Mouse (Mus musculus) kidney, embryonic 15.5 days (tissue): Measurements from ENCODE around the gene Ankrd61. TPM values are rescaled to one million over a fixed set of nuclear protein-coding genes. Genes with fewer than 3 reads are reported as not detected.
A peak's percentile ranks its signal among the peaks of the same experiment; 100 is the strongest.

Experiments used
- ATAC-seq: fragments of 200-750 bp; cut with Nextera tagmentation; replicated peaks from 2 replicates; pipeline ENCODE4 v1.8.0; 2017; ENCODE audit warnings: moderate TSS enrichment; ENCODE audit not compliant: low FRiP score
- H3K27ac ChIP-seq: fragments of 300-500 bp; sonication (generic); 2 replicates; pipeline ENCODE4 v1.5.1; 2015; ENCODE audit warnings: mild to moderate bottlenecking, inconsistent platforms
- H3K27me3 ChIP-seq: fragments of 300-500 bp; sonication (generic); 2 replicates; pipeline ENCODE4 v1.6.1; 2015; ENCODE audit warnings: inconsistent platforms
- H3K36me3 ChIP-seq: fragments of 300-500 bp; sonication (generic); 2 replicates; pipeline ENCODE4 v1.6.1; 2015; ENCODE audit warnings: inconsistent platforms
- H3K4me1 ChIP-seq: fragments of 300-500 bp; sonication (generic); 2 replicates; pipeline ENCODE4 v1.6.1; 2015; ENCODE audit warnings: inconsistent platforms
- H3K4me2 ChIP-seq: fragments of 300-500 bp; sonication (generic); 2 replicates; pipeline ENCODE4 v1.6.1; 2015; ENCODE audit warnings: moderate library complexity, mild to moderate bottlenecking, inconsistent platforms
- H3K4me3 ChIP-seq: fragments of 300-500 bp; sonication (generic); replicated peaks from 2 replicates; pipeline ENCODE4 v1.5.1; 2015; ENCODE audit warnings: mild to moderate bottlenecking, inconsistent platforms
- H3K9ac ChIP-seq: fragments of 300-500 bp; sonication (generic); 2 replicates; pipeline ENCODE4 v1.6.1; 2015; ENCODE audit warnings: mild to moderate bottlenecking, inconsistent platforms
- H3K9me3 ChIP-seq: fragments of 300-500 bp; sonication (generic); replicated peaks from 2 replicates; pipeline ENCODE4 v1.6.1; 2016; ENCODE audit warnings: inconsistent platforms
- WGBS: fragments of 180-500 bp; shearing (Covaris S2); methylation state at CpG from one replicate; pipeline ENCODE4 v1.1.7; 2015; ENCODE audit warnings: mixed read lengths; 5-methylcytosine and 5-hydroxymethylcytosine counted together
- polyA plus RNA-seq: library from polyadenylated mRNA; unstranded; fragments of >200 nt; fragmentation: Nextera tagmentation; extraction: Ambion mirVana; gene quantifications from 2 replicates; pipeline ENCODE4 v1.2.1, GENCODE M21; 2015

Ankrd61 gene
- polyA plus RNA-seq, 1 experiment from 2014 or later, result 0.36 TPM

GRCm38 (mm10) chr5:143924781-143925452 lies 27.4 kb upstream of the Ankrd61 start:
- Histone ChIP-seq H3K36me3 (peaks cover 91% of the 10 kb centered on the region), H3K4me1 (no peaks in the 10 kb centered on the region), H3K27me3 (no peaks in the 10 kb centered on the region), H3K9me3 (no peaks in the 10 kb centered on the region), H3K9ac (no peak overlapping the region), H3K4me2 (no peak overlapping the region), H3K4me3 (no peak overlapping the region), H3K27ac (no peak overlapping the region)
- WGBS, result 89% methylated on average over 6 of the region's 6 CpGs
- ATAC-seq, result no peak

GRCm38 (mm10) chr5:143918120-143918519 lies 20.6 kb upstream of the Ankrd61 start:
- no peak for ATAC-seq
- 96% methylated on average over 3 of the region's 3 CpGs for WGBS
- Histone ChIP-seq H3K9me3 (no peaks in the 10 kb centered on the region), H3K36me3 (peaks cover 85% of the 10 kb centered on the region), H3K9ac (no peak overlapping the region), H3K4me1 (no peaks in the 10 kb centered on the region), H3K4me3 (no peak overlapping the region), H3K27ac (no peak overlapping the region), H3K27me3 (no peaks in the 10 kb centered on the region), H3K4me2 (no peak overlapping the region)

DNA sequence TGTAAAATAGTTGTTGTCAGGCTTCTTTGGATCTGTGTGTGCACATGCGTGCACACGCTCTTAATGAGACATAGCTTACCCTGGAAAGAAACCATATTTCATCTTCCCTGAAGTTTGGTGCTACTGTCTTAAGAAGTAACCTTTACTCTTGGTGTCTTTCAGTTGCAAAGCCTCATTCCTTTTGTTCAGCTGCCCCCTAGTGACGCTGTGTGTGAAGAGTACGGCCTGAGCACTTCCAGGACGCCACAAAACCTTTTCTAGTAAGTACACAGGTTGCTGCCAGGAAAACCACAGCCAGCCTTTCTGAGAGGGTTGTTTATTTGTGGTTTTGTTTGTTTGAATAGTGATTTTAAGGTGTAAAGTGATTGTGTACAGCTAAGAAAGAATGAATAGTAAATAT lies 19.9 kb upstream of the Ankrd61 start:
- Histone ChIP-seq H3K27ac (no peak overlapping the region), H3K9ac (no peak overlapping the region), H3K4me3 (no peak overlapping the region), H3K4me2 (no peak overlapping the region), H3K4me1 (no peaks in the 10 kb centered on the region), H3K9me3 (no peaks in the 10 kb centered on the region), H3K36me3 (peaks cover 78% of the 10 kb centered on the region), H3K27me3 (no peaks in the 10 kb centered on the region)
- 55% methylated on average over 5 of the region's 5 CpGs for WGBS
- no peak for ATAC-seq

DNA sequence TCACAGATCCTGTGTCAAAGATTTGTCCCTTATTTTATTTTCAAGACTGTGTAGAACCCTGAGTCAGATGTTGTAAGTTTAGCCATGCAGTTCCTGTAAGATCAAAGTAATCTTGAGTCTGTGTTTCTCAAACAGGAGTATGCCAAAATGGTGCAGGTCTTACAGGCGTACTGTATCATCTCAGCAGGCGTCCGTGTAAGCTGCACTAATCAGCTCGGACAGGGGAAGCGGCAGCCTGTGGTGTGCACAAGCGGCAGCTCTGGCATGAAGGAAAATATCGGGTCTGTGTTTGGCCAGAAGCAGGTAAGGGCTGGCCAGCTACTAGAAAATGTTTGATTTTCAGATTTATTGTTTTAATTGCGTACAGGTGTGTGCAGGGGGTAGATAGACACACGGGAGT lies 18.7 kb upstream of the Ankrd61 start:
- Histone ChIP-seq H3K4me1 (peaks cover under 1% of the 10 kb centered on the region), H3K4me2 (no peak overlapping the region), H3K9me3 (no peaks in the 10 kb centered on the region), H3K27me3 (no peaks in the 10 kb centered on the region), H3K36me3 (peaks cover 71% of the 10 kb centered on the region), H3K9ac (no peak overlapping the region), H3K27ac (no peak overlapping the region), H3K4me3 (no peak overlapping the region)
- ATAC-seq, result no peak
- WGBS, result 97% methylated on average over 9 of the region's 9 CpGs

GRCm38 (mm10) chr5:143909417-143910400 lies 12.2 kb upstream of the Ankrd61 start, which contains the start of the genes Aimp2 and Pms2:
Gene Aimp2 (minus strand): TSS chr5:143909847.
Gene Pms2 (plus strand): TSS chr5:143909964.
- Histone ChIP-seq H3K4me1 (peaks cover 48% of the 10 kb centered on the region), H3K4me2 (peak within 1 kb of the TSS; percentile 80), H3K27ac (peak within 1 kb of the TSS; percentile 89), H3K36me3 (peaks cover 28% of the 10 kb centered on the region), H3K27me3 (no peaks in the 10 kb centered on the region), H3K4me3 (peak within 1 kb of the TSS; percentile 79), H3K9ac (peak within 1 kb of the TSS; percentile 68), H3K9me3 (no peaks in the 10 kb centered on the region)
- under 1% methylated on average over 70 of the region's 70 CpGs for WGBS
- ATAC-seq, result peak; percentile 99

- Histone ChIP-seq H3K27me3 (no peaks in the 10 kb centered on the region), H3K4me2 (peak overlapping the region; percentile 80), H3K4me1 (peaks cover 51% of the 10 kb centered on the region), H3K27ac (peak overlapping the region; percentile 89), H3K9ac (peak overlapping the region; percentile 68), H3K36me3 (peaks cover 30% of the 10 kb centered on the region), H3K9me3 (no peaks in the 10 kb centered on the region), H3K4me3 (peak overlapping the region; percentile 79)
- ATAC-seq, result no peak
- WGBS, result 1% methylated on average over 9 of the region's 9 CpGs
Measured at GRCm38 (mm10) chr5:143908926-143909325, 11.4 kb upstream of the Ankrd61 start.

GRCm38 (mm10) chr5:143906429-143906828 lies 8.9 kb upstream of the Ankrd61 start:
- no peaks in the 10 kb centered on the region for H3K27me3 ChIP-seq
- peaks cover 47% of the 10 kb centered on the region for H3K36me3 ChIP-seq
- no peaks in the 10 kb centered on the region for H3K9me3 ChIP-seq
- no peak for ATAC-seq
- no peak overlapping the region for H3K27ac ChIP-seq
- peaks cover 51% of the 10 kb centered on the region for H3K4me1 ChIP-seq
- no peak overlapping the region for H3K9ac ChIP-seq
- no peak overlapping the region for H3K4me2 ChIP-seq
- 79% methylated on average over 8 of the region's 8 CpGs for WGBS
- no peak overlapping the region for H3K4me3 ChIP-seq

- Histone ChIP-seq H3K4me3 (no peak overlapping the region), H3K9me3 (no peaks in the 10 kb centered on the region), H3K4me1 (peaks cover 39% of the 10 kb centered on the region), H3K4me2 (no peak overlapping the region), H3K36me3 (peaks cover 73% of the 10 kb centered on the region), H3K27ac (no peak overlapping the region), H3K27me3 (no peaks in the 10 kb centered on the region), H3K9ac (no peak overlapping the region)
- 83% methylated on average over 4 of the region's 4 CpGs for WGBS
- no peak for ATAC-seq
Measured at GRCm38 (mm10) chr5:143903813-143904212, 6.3 kb upstream of the Ankrd61 start.

DNA sequence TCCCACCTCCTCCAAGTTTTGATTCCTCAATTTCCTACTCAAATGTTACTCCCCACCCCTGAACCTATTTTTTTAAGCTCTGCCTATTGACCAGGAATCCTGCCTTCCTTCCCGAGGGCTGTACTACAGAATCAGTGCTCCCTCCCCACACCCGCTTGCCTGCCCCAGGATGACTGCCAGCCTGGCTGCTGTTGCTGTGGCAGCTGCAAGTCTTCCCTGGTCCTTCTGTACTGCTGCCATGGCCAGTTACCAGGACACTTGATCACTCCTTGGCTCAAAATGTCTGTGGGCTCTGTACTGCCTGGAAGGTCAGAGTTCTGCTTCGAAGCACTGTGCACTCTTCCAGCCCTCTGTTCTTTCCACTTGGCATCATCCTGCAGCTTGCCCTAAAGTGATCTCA lies 4.6 kb upstream of the Ankrd61 start:
- no peak for ATAC-seq
- Histone ChIP-seq H3K27ac (no peak overlapping the region), H3K36me3 (peaks cover 90% of the 10 kb centered on the region), H3K4me3 (no peak overlapping the region), H3K9me3 (no peaks in the 10 kb centered on the region), H3K9ac (no peak overlapping the region), H3K4me1 (peaks cover 22% of the 10 kb centered on the region), H3K4me2 (no peak overlapping the region), H3K27me3 (no peaks in the 10 kb centered on the region)
- WGBS, result 71% methylated on average over 3 of the region's 3 CpGs

- Histone ChIP-seq H3K4me2 (no peak overlapping the region), H3K27me3 (no peaks in the 10 kb centered on the region), H3K4me3 (no peak overlapping the region), H3K9me3 (no peaks in the 10 kb centered on the region), H3K9ac (no peak overlapping the region), H3K4me1 (0 out of 2 replicates have a peak, but pooled peaks cover 2% of the 10 kb centered on the region), H3K27ac (peak overlapping the region; percentile 27; the same call in 1 of the 2 replicates), H3K36me3 (peaks cover 86% of the 10 kb centered on the region)
- ATAC-seq, result no peak
- 68% methylated on average over 5 of the region's 5 CpGs for WGBS
Measured at GRCm38 (mm10) chr5:143893396-143893795, 4.1 kb downstream of the Ankrd61 start.

GRCm38 (mm10) chr5:143892255-143892886 lies 5.1 kb downstream of the Ankrd61 start:
- Histone ChIP-seq H3K9ac (no peak overlapping the region), H3K27ac (no peak overlapping the region), H3K36me3 (peaks cover 86% of the 10 kb centered on the region), H3K4me1 (0 out of 2 replicates have a peak, but pooled peaks cover 2% of the 10 kb centered on the region), H3K9me3 (no peaks in the 10 kb centered on the region), H3K27me3 (no peaks in the 10 kb centered on the region), H3K4me3 (no peak overlapping the region), H3K4me2 (no peak overlapping the region)
- WGBS, result 71% methylated on average over 9 of the region's 9 CpGs
- no peak for ATAC-seq
